Mouse (Mus musculus): ENCODE data around the gene Nbl1.
A peak's percentile ranks its signal among the peaks of the same experiment; 100 is the strongest.

Gene Nbl1

DNA sequence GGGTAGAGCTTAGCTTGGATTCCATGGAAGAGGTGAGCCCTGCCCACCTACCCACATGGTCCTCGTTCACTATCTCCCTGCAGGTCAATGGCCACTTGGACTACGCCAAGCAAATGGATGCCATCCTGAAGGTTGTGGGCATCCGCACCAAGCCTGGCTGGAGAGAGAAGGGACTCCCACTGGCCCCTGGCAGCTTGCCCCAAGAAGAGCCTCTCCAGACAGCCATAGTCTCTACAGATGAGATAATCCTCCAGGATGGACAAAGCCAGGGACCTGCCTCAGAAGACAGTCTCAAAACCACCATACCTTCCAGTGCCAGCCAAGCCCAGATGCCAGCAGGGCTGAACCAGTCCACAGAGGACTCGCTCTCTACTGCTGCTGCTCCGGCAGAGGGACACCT is 34.8 kb downstream of the Nbl1 start:
- DNase-seq: no peak

DNA sequence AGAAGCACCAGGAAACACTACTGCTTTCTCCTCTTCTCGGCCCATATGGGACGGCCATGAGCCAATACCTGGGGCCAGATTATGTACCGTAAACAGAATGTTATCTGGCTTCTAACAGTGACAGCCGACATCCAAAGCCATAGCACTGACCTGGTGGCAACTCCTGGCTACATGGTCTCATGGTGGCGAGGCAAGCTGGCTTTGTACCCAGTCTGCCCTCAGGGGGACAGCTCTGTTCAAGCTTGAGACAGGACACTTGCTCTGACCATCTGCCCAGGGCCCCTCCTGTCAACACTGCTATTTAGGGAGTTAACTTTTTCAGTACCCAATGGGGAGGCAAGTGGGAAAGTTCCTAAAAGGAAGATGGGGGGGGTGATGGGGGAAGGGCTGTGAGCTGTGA is 35.5 kb downstream of the Nbl1 start:
- no peak for DNase-seq

DNA sequence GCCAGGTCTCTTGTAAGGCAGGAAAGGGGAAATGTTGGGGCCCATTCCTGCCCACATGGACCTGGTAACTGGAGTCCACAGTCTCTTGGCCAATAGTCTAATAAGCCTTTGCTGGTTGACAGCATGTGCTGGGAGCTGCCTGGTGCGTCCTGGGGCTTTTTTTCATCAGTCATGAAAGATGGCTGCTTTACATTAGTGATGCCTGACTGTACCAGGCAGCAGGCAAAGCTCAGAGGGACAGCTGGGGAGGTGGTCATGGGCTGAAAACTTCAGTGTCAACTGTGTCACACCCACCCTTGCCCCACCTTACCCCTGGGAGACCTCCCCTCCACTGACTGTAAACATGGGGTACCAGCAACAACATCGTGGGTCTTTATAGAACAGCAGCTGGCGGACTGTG is 37.0 kb downstream of the Nbl1 start:
- no peak for DNase-seq

DNA sequence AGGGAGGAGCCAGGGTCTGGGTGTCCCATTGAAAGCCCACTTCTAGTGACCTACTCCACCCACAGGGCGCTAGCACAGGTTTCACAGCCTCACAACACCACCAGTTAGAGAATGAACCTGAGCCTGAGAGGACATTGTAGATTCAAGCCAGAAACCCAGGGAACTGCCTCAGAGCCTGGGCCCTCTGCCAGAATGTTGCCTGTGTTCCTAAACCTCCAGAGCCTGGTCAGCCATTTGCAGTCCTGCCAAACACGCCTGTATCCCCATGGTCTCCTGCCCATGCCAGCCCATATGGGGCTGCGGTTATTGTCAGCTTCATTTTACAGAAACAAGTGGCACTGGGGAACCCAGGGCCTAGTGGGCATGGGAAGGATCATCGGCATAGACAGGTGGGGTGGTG is 37.5 kb downstream of the Nbl1 start:
- DNase-seq: no peak

DNA sequence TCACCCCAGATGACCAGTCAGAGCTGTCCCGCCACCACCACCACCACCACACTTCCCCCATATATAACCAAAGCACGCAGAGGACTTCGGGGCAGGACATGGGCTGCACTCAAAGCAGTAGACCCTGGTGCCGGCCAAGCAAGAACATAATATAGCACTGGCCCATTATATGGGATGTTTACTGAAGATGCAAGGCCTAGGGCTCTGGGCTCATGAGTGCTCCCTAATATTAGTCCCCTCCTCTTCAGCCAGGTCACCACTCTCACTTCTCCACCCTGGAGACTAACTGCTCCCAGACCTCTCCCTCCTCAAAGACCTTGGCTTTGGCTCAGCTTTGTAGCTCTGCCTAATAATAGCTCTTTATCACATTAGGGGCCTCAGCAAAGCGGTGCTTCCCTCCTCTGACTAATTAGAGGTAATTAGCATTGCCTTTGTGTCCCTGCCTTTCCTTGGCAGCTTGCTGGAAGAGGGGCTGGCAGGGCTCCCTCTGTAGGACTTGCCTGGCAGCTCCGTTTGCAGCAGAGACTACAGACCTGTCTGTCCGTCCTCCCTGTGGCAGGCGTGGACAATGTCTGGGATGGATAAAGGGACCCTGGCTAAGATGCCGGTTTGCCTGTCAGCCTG is 38.4 kb downstream of the Nbl1 start:
- DNase-seq: no peak

DNA sequence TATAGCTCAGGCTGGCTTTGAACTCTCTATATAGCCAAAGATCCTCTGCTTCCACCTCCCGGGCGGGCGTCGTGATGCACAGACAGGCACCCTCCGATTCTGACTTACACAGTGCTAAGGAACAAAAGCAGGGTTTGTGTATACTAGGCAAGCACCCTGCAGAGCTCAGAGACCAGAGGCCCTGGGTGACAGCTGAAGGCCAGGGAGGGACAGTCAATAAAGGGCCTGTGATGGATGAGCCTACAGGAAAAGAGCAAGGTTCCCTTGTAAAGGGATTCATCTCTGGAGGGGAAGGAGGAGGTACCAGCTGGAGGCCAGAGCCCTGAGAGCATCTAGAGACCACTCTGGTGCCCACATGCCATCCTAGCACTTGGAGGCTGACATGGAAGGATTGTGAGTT is 39.4 kb downstream of the Nbl1 start:
- DNase-seq: no peak

DNA sequence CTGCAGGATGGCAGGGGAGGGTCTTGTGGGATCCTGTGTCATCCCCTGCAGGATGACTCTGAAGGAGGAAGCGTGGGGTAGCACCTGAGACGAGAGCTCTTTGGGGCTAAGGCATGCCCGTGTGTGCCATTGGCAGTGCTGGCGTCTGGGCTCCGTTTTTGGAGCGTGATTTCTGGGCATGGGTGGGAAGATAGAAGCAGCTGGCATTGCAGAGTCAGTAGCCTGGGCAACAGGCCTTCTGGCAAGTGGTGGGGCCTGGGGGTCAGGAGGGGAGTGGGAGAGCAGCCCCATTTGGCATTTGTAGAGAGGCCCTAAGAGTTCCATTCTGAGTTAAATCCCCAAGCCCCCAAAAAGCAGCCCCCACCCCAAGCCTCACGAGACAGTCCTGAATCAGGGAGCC is 40.0 kb downstream of the Nbl1 start:
- DNase-seq: no peak

DNA sequence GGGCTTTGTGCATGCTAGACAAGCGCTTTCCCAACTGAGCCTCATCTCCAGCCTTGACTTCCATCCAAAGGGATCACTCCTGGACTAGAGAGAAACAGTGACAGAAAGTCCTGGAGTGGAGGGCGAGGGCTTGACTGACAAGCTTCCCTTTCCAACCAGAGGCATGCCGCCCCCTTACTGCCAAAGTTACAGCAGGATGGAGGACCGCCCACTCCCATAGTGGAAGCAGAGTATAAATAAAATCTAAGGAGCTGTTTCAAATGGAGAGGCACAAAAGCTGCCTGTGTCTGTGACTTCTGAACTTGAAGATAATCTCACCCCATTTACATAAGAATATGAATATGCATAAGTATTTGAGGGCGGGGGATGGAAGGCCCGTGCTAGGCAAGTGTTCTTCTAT is 44.3 kb downstream of the Nbl1 start:
- DNase-seq: no peak

DNA sequence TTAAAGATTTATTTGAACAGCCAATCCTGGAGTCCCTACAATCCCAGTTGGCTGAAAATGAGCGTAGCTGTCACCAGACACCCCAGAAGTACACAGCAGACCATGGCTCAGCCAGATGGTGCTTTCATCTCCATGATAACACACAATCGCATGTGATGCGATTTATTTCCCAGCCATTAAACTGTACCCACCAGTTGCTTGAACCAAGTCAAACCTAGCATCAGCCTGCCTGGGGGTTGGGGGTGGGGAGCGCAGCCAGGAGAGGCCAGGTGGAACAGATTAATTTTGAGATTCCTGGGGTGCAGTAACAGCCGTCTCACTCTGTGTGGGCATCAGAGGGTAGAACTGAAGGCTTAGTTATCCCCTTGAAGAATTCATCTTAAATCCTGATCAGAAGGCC is 46.4 kb downstream of the Nbl1 start:
- DNase-seq: no peak

DNA sequence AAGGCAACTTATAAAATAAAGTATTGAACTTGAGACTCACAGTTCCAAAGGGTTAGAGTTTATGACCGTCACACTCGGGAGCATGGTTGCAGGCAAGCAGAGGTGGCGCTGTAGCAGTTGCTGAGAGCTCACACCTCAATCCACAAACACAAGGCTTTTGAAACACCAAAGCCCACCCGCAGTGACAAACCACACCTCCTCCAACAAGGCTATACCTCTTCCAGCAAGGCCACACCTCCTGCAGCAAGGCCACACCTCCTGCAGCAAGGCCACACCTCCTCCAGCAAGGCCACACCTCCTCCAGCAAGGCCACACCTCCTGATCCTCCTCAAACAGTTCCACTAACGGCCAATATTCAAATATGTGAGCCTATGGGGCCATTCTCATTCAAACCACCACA is 48.2 kb downstream of the Nbl1 start:
- no peak for DNase-seq

DNA sequence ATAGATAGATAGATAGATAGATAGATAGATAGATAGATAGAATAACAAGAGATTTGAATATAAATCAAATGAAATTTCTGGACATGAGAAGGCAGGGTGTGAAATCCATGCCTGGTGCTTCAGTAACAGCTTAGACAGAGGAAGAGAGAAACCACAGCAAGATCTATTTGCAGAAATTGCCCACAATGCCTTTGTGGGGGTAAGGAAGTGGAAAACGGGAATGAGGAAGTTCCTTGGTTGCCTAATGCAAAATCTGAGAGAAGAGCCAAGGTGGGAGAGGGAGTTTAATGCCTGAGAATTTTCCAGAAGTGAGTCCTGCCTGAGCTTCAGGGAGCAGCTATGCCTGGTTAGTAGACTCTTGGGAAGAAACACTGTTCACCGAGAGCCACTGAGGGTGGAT is 49.2 kb downstream of the Nbl1 start:
- DNase-seq: no peak

DNA sequence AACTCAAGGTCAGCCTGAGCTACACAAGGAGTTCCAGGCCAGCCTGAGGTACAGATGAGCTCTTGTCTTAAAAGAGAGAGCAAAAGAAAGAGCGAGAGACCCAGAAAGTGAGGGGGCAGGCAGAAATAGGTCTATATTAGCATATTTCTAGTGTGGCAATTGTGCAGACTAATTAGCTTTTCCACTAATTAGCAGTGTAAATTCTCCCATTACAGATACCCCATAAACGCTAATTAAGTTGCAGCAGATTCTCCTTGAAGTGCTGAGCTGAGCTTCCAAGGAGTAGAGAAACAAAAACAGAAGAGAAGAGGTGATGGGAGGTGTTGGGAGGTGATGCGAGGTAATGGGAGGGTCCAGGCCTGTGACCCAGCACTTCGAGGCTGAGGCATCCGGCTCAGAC is 50.2 kb downstream of the Nbl1 start:
- no peak for DNase-seq

DNA sequence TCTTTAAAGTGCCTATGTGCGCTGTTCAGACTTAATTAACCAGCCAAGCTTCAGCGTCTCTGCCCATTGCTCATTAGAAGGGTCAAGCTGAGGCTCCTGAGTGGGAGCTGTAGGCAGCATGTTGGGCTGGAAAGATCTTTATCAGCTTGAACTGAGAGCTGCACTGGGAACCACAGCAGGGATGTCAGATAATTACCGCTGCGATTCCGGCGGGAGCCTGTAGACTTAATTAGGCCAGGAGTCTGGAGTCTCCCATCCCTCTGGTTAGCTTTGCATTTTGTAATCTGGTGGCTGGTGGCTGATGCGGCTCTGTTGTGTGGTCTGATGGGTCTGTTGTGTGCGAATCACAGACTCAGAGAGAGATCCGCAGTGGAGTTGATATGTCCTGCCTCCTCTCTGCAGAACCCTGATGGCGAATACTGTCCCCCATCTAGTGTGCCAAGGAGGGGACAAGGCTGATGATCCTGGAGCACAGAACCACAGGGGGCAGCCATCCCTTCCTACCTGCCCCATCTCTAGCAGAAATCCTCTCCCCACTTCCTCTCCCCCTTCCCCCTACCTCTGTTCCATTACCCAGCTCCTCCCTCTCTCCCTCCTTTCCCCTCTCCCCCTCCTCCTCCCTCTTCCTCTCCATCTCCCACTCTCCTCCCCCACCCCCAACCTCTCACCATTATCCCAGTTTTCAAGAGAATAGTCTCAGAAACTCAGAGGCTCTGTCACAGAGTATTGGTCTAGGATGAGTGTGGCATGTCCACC is 52.5 kb downstream of the Nbl1 start:
- no peak for DNase-seq

DNA sequence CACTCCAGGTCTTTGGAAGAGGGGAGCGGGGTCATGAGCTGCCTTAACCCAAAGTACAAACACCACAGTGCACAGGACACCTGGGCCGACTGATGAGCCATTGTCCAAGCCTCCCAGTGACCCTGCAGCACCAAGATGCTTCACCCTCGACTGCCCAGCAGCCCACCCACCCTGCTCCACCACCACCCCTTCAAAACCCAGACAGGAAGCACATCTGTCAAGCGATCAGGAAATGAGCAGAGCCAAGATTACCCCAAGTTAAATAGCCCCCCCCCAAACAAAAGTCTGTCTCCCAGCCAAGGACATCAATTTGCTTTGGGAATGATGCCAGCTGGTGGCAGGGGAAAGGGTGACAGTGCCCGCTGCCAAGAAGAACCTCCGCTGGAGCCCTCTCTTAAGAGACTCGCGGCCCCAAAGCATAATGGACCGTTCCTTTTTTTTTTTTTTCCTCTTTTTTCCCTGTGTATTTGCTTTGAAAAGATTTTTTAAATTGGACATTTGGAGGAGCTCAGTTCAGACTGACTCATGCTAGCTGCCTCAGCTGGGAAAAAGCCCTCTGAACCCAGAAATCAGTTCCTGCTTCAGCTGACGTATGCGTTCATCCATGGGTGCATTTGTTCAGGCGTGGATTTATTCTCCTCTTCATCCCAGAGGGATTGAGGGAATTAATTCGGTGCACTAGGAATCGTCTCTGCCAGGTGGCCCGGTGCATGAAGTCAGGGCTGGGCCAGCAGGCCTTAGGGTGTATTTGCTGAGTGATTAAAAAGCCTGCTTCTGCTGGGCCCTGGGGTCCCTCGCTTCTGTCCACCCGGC is 54.8 kb downstream of the Nbl1 start:
- peak; percentile 45 to 55 for DNase-seq

DNA sequence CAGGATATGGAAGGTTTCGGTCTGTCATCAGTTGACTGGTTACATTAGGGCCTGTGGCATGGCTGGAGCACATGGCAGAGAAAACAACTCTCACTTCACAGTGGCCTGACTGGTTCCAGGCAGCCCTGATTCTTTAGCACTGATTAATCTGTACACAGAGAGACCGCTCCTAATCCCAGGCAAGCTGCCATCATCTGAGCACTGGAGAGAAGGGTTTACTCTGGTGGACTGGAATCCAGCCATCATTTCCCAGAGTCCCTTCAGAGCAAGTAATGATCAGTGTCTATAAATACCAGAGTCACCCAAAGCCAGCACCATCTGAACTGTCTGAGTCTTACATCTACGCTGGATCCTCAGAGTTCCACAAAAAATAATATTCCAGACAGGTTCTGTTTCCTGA is 57.0 kb downstream of the Nbl1 start:
- no peak for DNase-seq

DNA sequence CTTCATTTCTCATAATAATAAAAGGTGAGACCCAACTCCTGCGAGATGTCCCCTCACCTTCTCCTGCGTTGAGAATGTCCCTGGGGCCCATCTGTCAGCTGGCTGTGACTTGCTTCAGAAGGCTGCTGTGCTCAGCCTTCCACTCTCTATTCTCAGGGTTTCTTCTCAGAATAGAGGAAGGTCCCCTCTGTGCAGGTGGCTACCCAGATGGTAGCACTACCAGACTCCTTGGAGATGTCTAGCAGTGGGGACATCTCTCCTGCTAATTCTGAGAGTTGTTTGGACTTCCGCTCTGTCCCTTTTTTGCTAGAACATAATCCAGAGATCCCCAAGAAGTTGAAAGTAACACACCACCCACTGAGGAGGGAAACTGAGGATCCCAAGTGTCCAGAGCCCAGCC is 57.9 kb downstream of the Nbl1 start:
- no peak for DNase-seq

DNA sequence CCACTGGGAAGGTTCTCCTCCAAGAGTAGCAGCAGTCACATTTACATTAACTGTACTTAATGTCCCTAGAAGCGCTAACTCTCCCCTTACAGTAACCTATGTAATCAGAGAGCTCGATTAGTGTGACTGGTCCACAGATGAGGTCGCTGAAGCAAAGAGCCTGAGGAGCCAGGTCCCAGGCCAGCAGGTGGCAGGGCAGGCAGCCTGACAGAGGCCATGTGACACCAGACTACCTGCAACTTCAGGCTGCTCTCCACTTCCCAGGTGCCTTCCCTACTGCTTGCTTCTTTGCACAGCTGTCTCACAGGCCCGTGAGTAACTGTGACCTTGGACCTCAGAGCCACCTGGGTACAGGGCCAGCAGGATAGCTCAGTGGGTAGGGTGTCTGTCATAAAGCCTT is 58.3 kb downstream of the Nbl1 start:
- DNase-seq: no peak

DNA sequence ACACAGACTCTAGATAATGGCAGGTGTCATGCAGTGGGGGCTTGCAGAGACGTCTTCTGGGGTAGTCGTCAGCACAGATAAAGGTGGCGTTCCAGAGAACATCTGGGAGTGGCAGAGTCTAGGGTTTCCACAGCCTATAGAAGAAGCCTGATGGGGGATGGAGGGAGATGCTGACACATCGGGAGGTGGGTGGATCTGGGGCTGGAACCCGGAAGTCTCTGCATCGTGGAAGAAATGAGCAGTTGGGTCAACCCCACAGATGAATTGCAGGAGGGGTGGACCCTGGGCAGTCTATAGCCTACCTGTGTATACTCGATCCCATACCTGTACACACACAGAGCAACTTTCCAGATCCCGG is 58.8 kb downstream of the Nbl1 start:
- no peak for DNase-seq

DNA sequence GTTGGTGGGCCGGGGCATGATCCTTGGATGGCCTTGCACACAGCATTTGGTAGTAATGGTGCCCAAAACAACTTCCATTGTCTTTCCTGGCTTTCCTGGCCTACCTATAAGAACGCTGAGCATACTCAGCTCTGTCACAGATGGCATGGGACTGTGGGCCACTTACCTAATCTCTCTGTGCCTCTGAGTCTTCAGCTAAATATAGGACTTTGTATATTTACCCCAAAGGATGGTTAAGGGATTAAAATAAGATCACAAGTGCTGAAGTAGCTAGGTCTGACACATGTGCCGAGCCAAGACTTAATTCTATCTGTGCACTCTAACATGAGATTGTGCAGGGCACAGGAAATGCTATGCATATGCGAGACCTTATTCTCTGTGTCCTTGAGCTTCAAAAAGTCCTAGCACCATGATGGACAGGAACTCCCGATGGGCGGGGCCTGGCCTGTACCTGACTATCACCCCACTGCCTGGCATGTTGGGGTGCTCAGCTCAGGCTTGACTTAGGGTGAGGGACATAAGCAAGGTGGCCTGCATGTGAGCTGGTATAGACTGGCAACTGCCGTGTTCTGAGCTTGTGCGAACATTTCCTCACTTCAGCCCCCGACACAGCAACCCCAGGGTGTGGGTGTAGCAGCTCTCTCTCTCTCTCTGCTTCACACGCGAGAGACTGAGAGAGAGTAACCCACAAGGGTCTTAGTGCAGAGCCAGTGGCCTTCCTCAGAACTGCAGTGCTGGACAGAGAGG is 59.4 kb downstream of the Nbl1 start:
- no peak for DNase-seq

DNA sequence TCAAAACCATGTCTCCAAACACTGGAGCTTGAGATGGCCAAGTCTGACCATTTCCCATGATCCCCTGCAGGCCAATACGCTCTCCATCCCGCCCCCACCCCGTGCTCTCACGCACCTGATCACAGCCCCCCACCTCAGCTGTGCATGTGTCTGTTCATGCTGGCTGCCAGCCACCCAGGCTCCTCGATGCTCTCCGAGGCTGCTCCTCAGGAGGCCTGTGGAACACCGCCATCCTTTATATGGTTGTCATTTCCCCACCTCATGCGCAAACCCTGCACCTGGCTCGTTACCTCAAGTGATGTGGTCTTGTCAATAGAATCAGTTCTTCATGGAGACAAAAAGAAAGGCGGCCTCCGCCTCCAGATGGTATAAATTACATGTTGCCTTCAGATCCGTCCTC is 60.3 kb downstream of the Nbl1 start:
- no peak for DNase-seq
